Mouse (Mus musculus) stomach, embryonic 16.5 days (tissue): ENCODE results near the gene Olfr25. TPM values are rescaled to one million over a fixed set of nuclear protein-coding genes. Genes with fewer than 3 reads are reported as not detected.

Source experiments
- ATAC-seq: fragments of 200-750 bp; cut with Nextera tagmentation; 2 replicates; pipeline ENCODE4 v1.8.0; 2017; ENCODE audit warnings: moderate number of reproducible peaks, moderate TSS enrichment; ENCODE audit not compliant: insufficient read depth, low FRiP score
- H3K27ac ChIP-seq: fragments of 300-500 bp; sonication (generic); 2 replicates; pipeline ENCODE4 v1.5.1; 2014; ENCODE audit warnings: low read length
- H3K27me3 ChIP-seq: fragments of 300-500 bp; sonication (generic); 2 replicates; pipeline ENCODE4 v1.6.1; 2014; ENCODE audit warnings: low read length, control low read depth, mixed read lengths; ENCODE audit not compliant: control insufficient read depth, insufficient read depth
- H3K36me3 ChIP-seq: fragments of 300-500 bp; sonication (generic); 2 replicates; pipeline ENCODE4 v1.6.1; 2014; ENCODE audit warnings: low read length; ENCODE audit not compliant: control insufficient read depth, insufficient read depth
- H3K4me1 ChIP-seq: fragments of 300-500 bp; sonication (generic); 2 replicates; pipeline ENCODE4 v1.6.1; 2014; ENCODE audit warnings: low read length, control low read depth, mixed read lengths; ENCODE audit not compliant: control insufficient read depth, insufficient read depth
- H3K4me2 ChIP-seq: fragments of 300-500 bp; sonication (generic); 2 replicates; pipeline ENCODE4 v1.6.1; 2014; ENCODE audit warnings: low read depth, low read length, mixed read lengths
- H3K4me3 ChIP-seq: fragments of 300-500 bp; sonication (generic); replicated peaks from 2 replicates; pipeline ENCODE4 v1.5.1; 2014; ENCODE audit warnings: mild to moderate bottlenecking, low read length
- H3K9ac ChIP-seq: fragments of 300-500 bp; sonication (generic); 2 replicates; pipeline ENCODE4 v1.6.1; 2014; ENCODE audit warnings: low read length
- H3K9me3 ChIP-seq: fragments of 300-500 bp; sonication (generic); replicated peaks from 2 replicates; pipeline ENCODE4 v1.6.1; 2016; ENCODE audit warnings: low read length, control low read depth; ENCODE audit not compliant: control insufficient read depth
- WGBS: fragments of 180-500 bp; shearing (Covaris S2); extraction: QIAGEN DNeasy Blood & Tissue Kit; methylation state at CpG from one replicate; pipeline ENCODE4 v1.1.7; 2014; 5-methylcytosine and 5-hydroxymethylcytosine counted together
- polyA plus RNA-seq: library from polyadenylated mRNA; unstranded; fragments of >200 nt; fragmentation: Nextera tagmentation; extraction: Ambion mirVana; gene quantifications from 2 replicates; pipeline ENCODE4 v1.2.1, GENCODE M21; 2015

Gene Olfr25
- not detected in 2 replicates for polyA plus RNA-seq

GRCm38 (mm10) chr9:38328760-38329159, at the start of gene Olfr25:
Gene Olfr25, plus strand, starts transcription at chr9:38329060.
- no peak within 1 kb of the TSS for H3K9ac ChIP-seq
- 76% methylated on average over 3 of the region's 3 CpGs for WGBS
- H3K4me3 ChIP-seq: no peak within 1 kb of the TSS
- H3K27me3 ChIP-seq: no peaks in the 10 kb centered on the region
- no peak within 1 kb of the TSS for H3K4me2 ChIP-seq
- no peaks in the 10 kb centered on the region for H3K36me3 ChIP-seq
- no peak for ATAC-seq
- H3K4me1 ChIP-seq: no peaks in the 10 kb centered on the region
- no peak within 1 kb of the TSS for H3K27ac ChIP-seq
- no peaks in the 10 kb centered on the region for H3K9me3 ChIP-seq

- no peak for ATAC-seq
- no peak within 1 kb of the TSS for H3K4me3 ChIP-seq
Observed at GRCm38 (mm10) chr9:38290807-38291206, 38.1 kb upstream of the Olfr25 start, which contains the start of gene Olfr896-ps1. Gene Olfr896-ps1, plus strand, starts transcription at chr9:38291107.

GRCm38 (mm10) chr9:38348111-38348510, 19.3 kb downstream of the Olfr25 start, which contains the start of gene Olfr898:
Gene Olfr898, plus strand, starts transcription at chr9:38348411.
- Histone ChIP-seq H3K4me3 (no peak within 1 kb of the TSS), H3K4me2 (no peak within 1 kb of the TSS), H3K9ac (no peak within 1 kb of the TSS), H3K9me3 (no peaks in the 10 kb centered on the region), H3K4me1 (no peaks in the 10 kb centered on the region), H3K36me3 (no peaks in the 10 kb centered on the region), H3K27ac (no peak within 1 kb of the TSS), H3K27me3 (no peaks in the 10 kb centered on the region)
- ATAC-seq: no peak
- 94% methylated on average over 4 of the region's 4 CpGs for WGBS

More at GRCm38 (mm10) chr9:38290807-38291206, 38.1 kb upstream of the Olfr25 start, which contains the start of gene Olfr896-ps1:
- no peaks in the 10 kb centered on the region for H3K36me3 ChIP-seq
- no peak within 1 kb of the TSS for H3K4me2 ChIP-seq
- no peaks in the 10 kb centered on the region for H3K4me1 ChIP-seq
- no peaks in the 10 kb centered on the region for H3K27me3 ChIP-seq
- no peaks in the 10 kb centered on the region for H3K9me3 ChIP-seq
- no peak within 1 kb of the TSS for H3K9ac ChIP-seq
- 83% methylated on average over 1 of the region's 1 CpGs for WGBS
- H3K27ac ChIP-seq: no peak within 1 kb of the TSS

- Histone ChIP-seq H3K27me3 (no peaks in the 10 kb centered on the region), H3K27ac (no peak within 1 kb of the TSS), H3K4me1 (no peaks in the 10 kb centered on the region), H3K9me3 (no peaks in the 10 kb centered on the region), H3K4me2 (no peak within 1 kb of the TSS), H3K9ac (no peak within 1 kb of the TSS), H3K36me3 (no peaks in the 10 kb centered on the region), H3K4me3 (no peak within 1 kb of the TSS)
- 92% methylated on average over 2 of the region's 2 CpGs for WGBS
- no peak for ATAC-seq
Observed at GRCm38 (mm10) chr9:38366596-38366995, 37.7 kb downstream of the Olfr25 start, which contains the start of gene Olfr250. Gene Olfr250, plus strand, starts transcription at chr9:38366896.

- no peak for ATAC-seq
- no peaks in the 10 kb centered on the region for H3K27me3 ChIP-seq
- no peaks in the 10 kb centered on the region for H3K4me1 ChIP-seq
- no peaks in the 10 kb centered on the region for H3K36me3 ChIP-seq
- no peak within 1 kb of the TSS for H3K4me2 ChIP-seq
- H3K9ac ChIP-seq: no peak within 1 kb of the TSS
- H3K27ac ChIP-seq: no peak within 1 kb of the TSS
- H3K4me3 ChIP-seq: no peak within 1 kb of the TSS
- no peaks in the 10 kb centered on the region for H3K9me3 ChIP-seq
- WGBS: 56% methylated on average over 2 of the region's 2 CpGs
Observed at GRCm38 (mm10) chr9:38376786-38377185, 47.9 kb downstream of the Olfr25 start, which contains the start of gene Olfr251. Gene Olfr251, plus strand, starts transcription at chr9:38377086.

Other genes with a start within 250 kb of the Olfr25 start
- gene Olfr887, start 245.0 kb upstream of the Olfr25 start, polyA plus RNA-seq: not detected in 2 replicates
- gene Olfr888, start 220.9 kb upstream of the Olfr25 start, polyA plus RNA-seq: not detected in 2 replicates
- gene Olfr889, start 213.9 kb upstream of the Olfr25 start, polyA plus RNA-seq: 0.04 and 0.05 TPM in 2 replicates
- 0.03 TPM in 1 of 2 replicates, not detected in the other for gene Olfr890, start 186.5 kb upstream of the Olfr25 start, polyA plus RNA-seq
- not detected in 2 replicates for gene Olfr891, start 148.2 kb upstream of the Olfr25 start, polyA plus RNA-seq
- gene Olfr893, start 120.7 kb upstream of the Olfr25 start, polyA plus RNA-seq: 0.06 TPM in 1 of 2 replicates, not detected in the other
- gene Olfr894, start 111.0 kb upstream of the Olfr25 start, polyA plus RNA-seq: not detected in 2 replicates
- not detected in 2 replicates for gene Olfr143, start 76.3 kb upstream of the Olfr25 start, polyA plus RNA-seq
- gene Olfr895, start 61.2 kb upstream of the Olfr25 start, polyA plus RNA-seq: not detected in 2 replicates
- gene Olfr896-ps1, start 38.0 kb upstream of the Olfr25 start, polyA plus RNA-seq: not detected in 2 replicates
- gene Olfr898, start 19.4 kb downstream of the Olfr25 start, polyA plus RNA-seq: not detected in 2 replicates
- gene Olfr250, start 37.8 kb downstream of the Olfr25 start, polyA plus RNA-seq: not detected in 2 replicates
- not detected in 2 replicates for gene Olfr251, start 48.0 kb downstream of the Olfr25 start, polyA plus RNA-seq
- gene Olfr147, start 72.6 kb downstream of the Olfr25 start, polyA plus RNA-seq: not detected in 2 replicates
- not detected in 2 replicates for gene Olfr901, start 100.4 kb downstream of the Olfr25 start, polyA plus RNA-seq
- gene Olfr902, start 118.6 kb downstream of the Olfr25 start, polyA plus RNA-seq: not detected in 2 replicates
- not detected in 2 replicates for gene Olfr904, start 134.1 kb downstream of the Olfr25 start, polyA plus RNA-seq
- gene Olfr905, start 142.0 kb downstream of the Olfr25 start, polyA plus RNA-seq: not detected in 2 replicates
- not detected in 2 replicates for gene Olfr906, start 158.0 kb downstream of the Olfr25 start, polyA plus RNA-seq
- gene Olfr907, start 166.7 kb downstream of the Olfr25 start, polyA plus RNA-seq: not detected in 2 replicates
- gene Olfr911-ps1, start 192.5 kb downstream of the Olfr25 start, polyA plus RNA-seq: not detected in 2 replicates
- gene Olfr910, start 208.8 kb downstream of the Olfr25 start, polyA plus RNA-seq: not detected in 2 replicates